Comparison of ENCODE assay signal across 17 mouse cellular contexts in genomic region chr3:107808013-107808750, GRCm38 (mm10). TPM values are rescaled to one million over a fixed set of nuclear protein-coding genes. Genes with fewer than 3 reads are reported as not detected.
DNase-seq lines count a peak whose midpoint lies in the region; ATAC-seq and TF ChIP-seq lines count a peak whose summit lies in the region.
"Had no signal": no experiment of that assay in that cellular context is flagged by ENCODE, and none has a peak within 500 bp of the region (broad histone marks: within the 10 kb centered on the region; RNA-seq: fewer than 3 reads in every experiment).

No protein-coding gene starts in this region.

- ATAC-seq in embryonic facial prominence, embryonic 14.5 days (ENCODE audit: low read depth), result no peak
- no peak for ATAC-seq in kidney, embryonic 14.5 days (ENCODE audit: low FRiP score, low TSS enrichment)
- ATAC-seq in kidney, postnatal 0 days (replicated peaks; ENCODE audit: low FRiP score, low read depth), result no peak
- ATAC-seq in monocyte, adult 5-6 weeks (replicated peaks; ENCODE audit: insufficient number of reproducible peaks, low FRiP score, low TSS enrichment, poor library complexity, severe bottlenecking), result no peak
- ATAC-seq: midbrain, embryonic 15.5 days had no signal

- no peak overlapping the region for H3K4me3 ChIP-seq in embryonic facial prominence, embryonic 14.5 days (ENCODE audit: low read depth, low read length)
- H3K4me3 ChIP-seq in embryonic facial prominence, embryonic 10.5 days, result no peak overlapping the region
- no peak overlapping the region for H3K4me3 ChIP-seq in kidney, embryonic 14.5 days (ENCODE audit: low read length)
- H3K4me3 ChIP-seq in kidney, postnatal 0 days (replicated peaks; ENCODE audit: low read depth, low read length), result no peak overlapping the region
- H3K4me3 ChIP-seq: embryonic facial prominence, embryonic 13.5 days; hindbrain, embryonic 12.5 days; midbrain, embryonic 15.5 days had no signal

- 0 out of 2 replicates have a peak overlapping the region, but pooled peaks have one; percentile 0 for H3K4me2 ChIP-seq in embryonic facial prominence, embryonic 14.5 days (ENCODE audit: low read depth, low read length)
- H3K4me2 ChIP-seq in kidney, embryonic 14.5 days (replicated peaks; ENCODE audit: low read depth, low read length), result no peak overlapping the region
- peak overlapping the region; percentile 19; the same call in 1 of the 2 replicates for H3K4me2 ChIP-seq in kidney, postnatal 0 days (ENCODE audit: low read length)
- H3K4me2 ChIP-seq: embryonic facial prominence, embryonic 13.5 days; hindbrain, embryonic 12.5 days; midbrain, embryonic 15.5 days had no signal

- H3K27ac ChIP-seq in embryonic facial prominence, embryonic 14.5 days (replicated peaks; ENCODE audit: low read depth, low read length), result peak overlapping the region; percentile 44; the same call in 1 of the 2 replicates
- no peak overlapping the region for H3K27ac ChIP-seq in embryonic facial prominence, embryonic 10.5 days (replicated peaks)
- no peak overlapping the region for H3K27ac ChIP-seq in kidney, embryonic 14.5 days (ENCODE audit: low read depth, low read length)
- no peak overlapping the region for H3K27ac ChIP-seq in kidney, postnatal 0 days
- H3K27ac ChIP-seq: embryonic facial prominence, embryonic 13.5 days; hindbrain, embryonic 12.5 days; midbrain, embryonic 15.5 days had no signal

- peaks cover 13% of the 10 kb centered on the region for H3K4me1 ChIP-seq in embryonic facial prominence, embryonic 14.5 days (ENCODE audit: control insufficient read depth, insufficient read depth, low read length)
- peaks cover 4% of the 10 kb centered on the region; the same call in 1 of the 2 replicates for H3K4me1 ChIP-seq in embryonic facial prominence, embryonic 10.5 days
- H3K4me1 ChIP-seq in kidney, embryonic 14.5 days (ENCODE audit: control insufficient read depth, insufficient read depth, low read length), result 0 out of 2 replicates have a peak, but pooled peaks cover 8% of the 10 kb centered on the region
- H3K4me1 ChIP-seq in kidney, postnatal 0 days (replicated peaks; ENCODE audit: insufficient read depth, low read length), result 0 out of 2 replicates have a peak, but pooled peaks cover 3% of the 10 kb centered on the region

- no peaks in the 10 kb centered on the region for H3K9me3 ChIP-seq in embryonic facial prominence, embryonic 14.5 days (ENCODE audit: control insufficient read depth, low read length)
- H3K9me3 ChIP-seq in embryonic facial prominence, embryonic 10.5 days, result no peaks in the 10 kb centered on the region
- H3K9me3 ChIP-seq in kidney, embryonic 14.5 days (ENCODE audit: control insufficient read depth, low read length), result no peaks in the 10 kb centered on the region
- H3K9me3 ChIP-seq in kidney, postnatal 0 days (replicated peaks; ENCODE audit: low read length), result no peaks in the 10 kb centered on the region
- H3K9me3 ChIP-seq: embryonic facial prominence, embryonic 13.5 days; G1E; hindbrain, embryonic 12.5 days; midbrain, embryonic 15.5 days had no signal

- no peak overlapping the region for H3K9ac ChIP-seq in embryonic facial prominence, embryonic 14.5 days (ENCODE audit: low read depth, low read length)
- H3K9ac ChIP-seq in kidney, embryonic 14.5 days (ENCODE audit: low read depth, low read length), result no peak overlapping the region
- H3K9ac ChIP-seq in kidney, postnatal 0 days (ENCODE audit: low read depth, low read length), result no peak overlapping the region
- H3K9ac ChIP-seq: embryonic facial prominence, embryonic 13.5 days; hindbrain, embryonic 12.5 days; midbrain, embryonic 15.5 days had no signal

- H3K27me3 ChIP-seq in embryonic facial prominence, embryonic 14.5 days (replicated peaks; ENCODE audit: control insufficient read depth, insufficient read depth, low read length), result no peaks in the 10 kb centered on the region
- no peaks in the 10 kb centered on the region for H3K27me3 ChIP-seq in embryonic facial prominence, embryonic 10.5 days (replicated peaks; ENCODE audit: low read depth, poor library complexity, severe bottlenecking)
- no peaks in the 10 kb centered on the region for H3K27me3 ChIP-seq in kidney, embryonic 14.5 days (ENCODE audit: control insufficient read depth, insufficient read depth, low read length)
- H3K27me3 ChIP-seq in kidney, postnatal 0 days (ENCODE audit: insufficient read depth, low read length), result no peaks in the 10 kb centered on the region
- H3K27me3 ChIP-seq: embryonic facial prominence, embryonic 13.5 days; hindbrain, embryonic 12.5 days; midbrain, embryonic 15.5 days had no signal

- TF ChIP-seq CTCF in brain, embryonic 14.5 days (IDR thresholded peaks at IDR 0.05; ENCODE audit: borderline replicate concordance, extremely low read depth, insufficient read depth, insufficient read length), result no peak
- TF ChIP-seq CTCF in kidney, postnatal 0 days (IDR thresholded peaks at IDR 0.05; ENCODE audit: low read depth), result no peak

- no peak for TF ChIP-seq POLR2A in brain, embryonic 14.5 days (IDR thresholded peaks at IDR 0.05; ENCODE audit: borderline replicate concordance, extremely low read depth, insufficient read depth, insufficient read length, poor library complexity, severe bottlenecking)

- no peaks in the 10 kb centered on the region for H3K36me3 ChIP-seq in embryonic facial prominence, embryonic 14.5 days (ENCODE audit: control insufficient read depth, insufficient read depth, low read length)
- no peaks in the 10 kb centered on the region for H3K36me3 ChIP-seq in embryonic facial prominence, embryonic 10.5 days (replicated peaks)
- H3K36me3 ChIP-seq in kidney, embryonic 14.5 days (ENCODE audit: control insufficient read depth, insufficient read depth, low read length), result no peaks in the 10 kb centered on the region
- H3K36me3 ChIP-seq in kidney, postnatal 0 days (ENCODE audit: insufficient read depth, low read length), result no peaks in the 10 kb centered on the region
- H3K36me3 ChIP-seq: embryonic facial prominence, embryonic 13.5 days; G1E; hindbrain, embryonic 12.5 days; midbrain, embryonic 15.5 days had no signal

- DNase-seq in embryonic facial prominence, embryonic 14.5 days (ENCODE audit: low spot score), result no peak
- no peak for DNase-seq in embryonic facial prominence, embryonic 10.5 days (ENCODE audit: low spot score)
- peak; percentile 39 for DNase-seq in kidney, adult 11 months
- peak; percentile 90 for DNase-seq in brain, embryonic 14.5 days (ENCODE audit: low read depth)
- DNase-seq in kidney, postnatal 0 days (ENCODE audit: low spot score), result peak; percentile 64
- DNase-seq in spleen, postnatal 36 days (ENCODE audit: low spot score in 2 of 2), result no peak
- DNase-seq: adrenal gland, adult 2 months; cerebellum, adult 11-12 months; gastrocnemius, postnatal 14 days; liver; thymus, postnatal 4 days had no signal

- 37% methylated on average over 14 of the region's 14 CpGs for WGBS in embryonic facial prominence, embryonic 14.5 days
- 67% methylated on average over 14 of the region's 14 CpGs for WGBS in embryonic facial prominence, embryonic 10.5 days
- 43% methylated on average over 14 of the region's 14 CpGs for WGBS in kidney, embryonic 14.5 days
- 23% methylated on average over 14 of the region's 14 CpGs for WGBS in kidney, postnatal 0 days

RNA-seq across cellular contexts. Expression of gene Csf1, which starts 47.9 kb away (rescaled TPM):
- polyA plus RNA-seq in embryonic facial prominence, embryonic 14.5 days (2014; fragmentation: Nextera tagmentation; extraction: Ambion mirVana), result 18.1 and 21.4 TPM in 2 replicates
- polyA plus RNA-seq in embryonic facial prominence, embryonic 10.5 days (2016; fragmentation: Nextera tagmentation; extraction: Ambion mirVana), result 3.8 and 4.4 TPM in 2 replicates
- 3.9 and 8.5 TPM in 2 replicates for polyA plus RNA-seq in kidney, embryonic 14.5 days (2014; fragmentation: Nextera tagmentation; extraction: Ambion mirVana)
- polyA plus RNA-seq in brain, embryonic 14.5 days (2012; rRNA removed), result 6.4 and 8.5 TPM in 2 replicates
- 7.8 and 8.7 TPM in 2 replicates for polyA plus RNA-seq in kidney, postnatal 0 days (2015; fragmentation: Nextera tagmentation; extraction: Ambion mirVana)
- total RNA-seq in monocyte, adult 5-6 weeks (2017), result 18.1 to 110 TPM (median 76.3 TPM) in 3 replicates

Comparison
In these comparisons a context has a peak if more than half of its experiments do, and no peak if none do; other contexts are left out.
1. DNase-seq: peak in kidney, adult 11 months (single experiment), brain, embryonic 14.5 days (single experiment) and kidney, postnatal 0 days (single experiment); none in embryonic facial prominence, embryonic 14.5 days (single experiment), embryonic facial prominence, embryonic 10.5 days (single experiment) and spleen, postnatal 36 days (0 of 2).